Mouse (Mus musculus) hindbrain, postnatal 0 days (tissue): ENCODE results near the gene Skp2. TPM values are rescaled to one million over a fixed set of nuclear protein-coding genes. Genes with fewer than 3 reads are reported as not detected.

Experiments used
- ATAC-seq: fragments of 200-750 bp; cut with Nextera tagmentation; 2 replicates; pipeline ENCODE4 v1.8.0; 2017; ENCODE audit warnings: mild to moderate bottlenecking, moderate TSS enrichment, moderate library complexity
- DNase-seq: peaks from one replicate; pipeline ENCODE4 v3.0.0-alpha.2; 2015; ENCODE audit warnings: low spot score
- H3K27ac ChIP-seq: fragments of 300-500 bp; sonication (generic); 2 replicates; pipeline ENCODE4 v1.5.1; 2014; ENCODE audit warnings: mild to moderate bottlenecking
- H3K27me3 ChIP-seq: fragments of 300-500 bp; sonication (generic); 2 replicates; pipeline ENCODE4 v1.6.1; 2014; ENCODE audit warnings: low read length, mixed read lengths; ENCODE audit not compliant: insufficient read depth
- H3K36me3 ChIP-seq: fragments of 300-500 bp; sonication (generic); 2 replicates; pipeline ENCODE4 v1.6.1; 2014; ENCODE audit warnings: low read length, mixed read lengths; ENCODE audit not compliant: insufficient read depth
- H3K4me1 ChIP-seq: fragments of 300-500 bp; sonication (generic); 2 replicates; pipeline ENCODE4 v1.6.1; 2014; ENCODE audit warnings: antibody characterized with exemption, low read length, mixed read lengths; ENCODE audit not compliant: insufficient read depth
- H3K4me2 ChIP-seq: fragments of 300-500 bp; sonication (generic); 2 replicates; pipeline ENCODE4 v1.6.1; 2014; ENCODE audit warnings: low read depth, mild to moderate bottlenecking, low read length, moderate library complexity, mixed read lengths
- H3K4me3 ChIP-seq: fragments of 300-500 bp; sonication (generic); 2 replicates; pipeline ENCODE4 v1.5.1; 2014; ENCODE audit warnings: low read length
- H3K9ac ChIP-seq: fragments of 300-500 bp; sonication (generic); replicated peaks from 2 replicates; pipeline ENCODE4 v1.6.1; 2014; ENCODE audit warnings: mild to moderate bottlenecking, low read length, moderate library complexity, mixed read lengths
- H3K9me3 ChIP-seq: fragments of 300-500 bp; sonication (generic); 2 replicates; pipeline ENCODE4 v1.6.1; 2016; ENCODE audit warnings: low read length, mixed read lengths
- CTCF ChIP-seq: IDR thresholded peaks from 2 replicates; pipeline ENCODE4 v1.5.1; 2016; ENCODE audit warnings: antibody characterized with exemption, control low read depth, low read depth
- WGBS: fragments of 180-500 bp; shearing (Covaris S2); extraction: QIAGEN DNeasy Blood & Tissue Kit; methylation state at CpG from one replicate; pipeline ENCODE4 v1.1.7; 2014; 5-methylcytosine and 5-hydroxymethylcytosine counted together
- polyA plus RNA-seq: library from polyadenylated mRNA; unstranded; fragments of >200 nt; fragmentation: Nextera tagmentation; extraction: Ambion mirVana; gene quantifications from 2 replicates; pipeline ENCODE4 v1.2.1, GENCODE M21; 2015
- total RNA-seq: library from RNA; depleted of rRNA; stranded (reverse); fragments of >200 nt; gene quantifications from 2 replicates; pipeline ENCODE4 v1.2.3, GENCODE M21; 2014

Skp2 gene
- total and polyA plus RNA-seq, 2 experiments from 2014 or later, result 9.3 to 10.8 TPM

DNA sequence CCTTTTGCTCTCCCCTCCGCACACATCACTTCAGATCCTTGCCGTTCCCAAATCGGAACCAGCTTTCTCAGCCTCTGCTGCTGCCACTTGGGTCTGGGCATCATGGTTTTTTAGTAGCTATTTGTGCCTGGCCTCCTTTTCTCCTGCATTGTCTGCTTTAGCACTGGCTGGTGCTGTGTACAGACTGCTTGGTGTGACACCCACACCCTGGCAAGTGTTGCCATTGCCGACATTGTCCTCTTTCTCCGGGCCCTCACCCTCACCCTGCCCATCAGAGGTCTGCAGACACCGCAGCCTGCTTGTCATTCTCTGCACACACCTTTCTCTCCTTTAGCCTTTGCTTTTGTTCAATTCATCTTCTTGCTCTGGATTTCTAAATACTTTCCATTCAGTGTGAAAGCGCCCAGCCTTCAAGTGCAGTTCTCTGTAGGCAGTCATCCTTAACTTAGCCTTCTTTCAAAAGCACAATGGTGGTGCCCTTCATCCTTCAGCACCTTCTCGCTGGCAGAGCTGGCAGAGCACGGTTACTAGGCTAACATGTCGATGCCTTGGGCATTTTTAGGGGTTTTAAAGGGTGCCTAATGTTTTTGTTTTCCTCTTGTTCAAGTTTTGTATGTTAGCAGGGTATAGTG lies 54.7 kb downstream of the Skp2 start:
- H3K4me3 ChIP-seq, result no peak overlapping the region
- peaks cover 29% of the 10 kb centered on the region; the same call in 1 of the 2 replicates for H3K36me3 ChIP-seq
- H3K27ac ChIP-seq, result peak overlapping the region; percentile 64
- ATAC-seq (peak; percentile 91), DNase-seq (peak; percentile 46)
- H3K4me1 ChIP-seq, result no peaks in the 10 kb centered on the region
- TF ChIP-seq CTCF, result no peak
- H3K4me2 ChIP-seq, result no peak overlapping the region
- H3K27me3 ChIP-seq, result no peaks in the 10 kb centered on the region
- no peak overlapping the region for H3K9ac ChIP-seq
- no peaks in the 10 kb centered on the region for H3K9me3 ChIP-seq
- 69% methylated on average over 10 of the region's 10 CpGs for WGBS

DNA sequence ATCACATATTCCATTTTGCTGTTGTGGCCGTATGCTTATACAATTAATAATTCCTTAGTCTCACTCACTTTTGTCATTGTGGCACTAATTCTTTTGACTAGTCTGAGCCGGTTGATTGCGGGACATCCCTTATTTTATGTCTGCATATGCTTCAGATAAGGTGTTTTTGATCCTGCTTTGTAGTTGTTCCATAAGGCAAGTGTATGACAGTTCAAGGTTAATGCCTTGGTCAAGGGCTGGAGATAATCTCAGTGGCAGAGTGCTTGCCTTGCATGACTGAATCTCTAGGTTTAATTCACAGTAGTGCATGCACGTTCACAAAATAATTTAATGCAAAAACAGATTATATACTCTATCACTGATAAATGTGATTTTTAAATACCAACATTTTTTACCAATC lies 58.4 kb downstream of the Skp2 start:
- Histone ChIP-seq H3K4me2 (no peak overlapping the region), H3K27ac (no peak overlapping the region), H3K4me1 (no peaks in the 10 kb centered on the region), H3K9me3 (no peaks in the 10 kb centered on the region), H3K4me3 (no peak overlapping the region), H3K27me3 (no peaks in the 10 kb centered on the region), H3K9ac (no peak overlapping the region), H3K36me3 (peaks cover 25% of the 10 kb centered on the region; the same call in 1 of the 2 replicates)
- 90% methylated on average over 4 of the region's 4 CpGs for WGBS
- TF ChIP-seq CTCF, result no peak
- ATAC-seq, result no peak
- no peak for DNase-seq

DNA sequence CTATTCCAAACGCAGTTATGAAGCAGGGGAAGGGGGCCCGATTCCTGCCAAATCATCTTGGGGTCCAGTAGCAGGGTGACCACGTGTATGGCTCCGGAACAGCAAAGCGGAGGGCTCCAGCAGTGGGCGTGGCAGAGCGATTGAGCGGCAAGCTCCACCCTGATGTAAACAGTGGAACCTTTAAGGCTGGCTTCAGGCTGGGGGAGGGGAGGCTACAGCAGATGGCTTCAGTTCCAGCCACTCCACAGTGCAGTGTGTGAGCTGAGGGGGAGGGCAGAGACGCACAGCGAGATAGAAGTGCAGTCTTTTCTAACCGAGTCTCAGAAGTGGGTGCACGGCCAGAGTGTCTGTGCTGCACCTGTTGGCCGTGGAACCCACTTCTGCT lies 60.9 kb downstream of the Skp2 start:
- Histone ChIP-seq H3K4me3 (no peak overlapping the region), H3K9me3 (no peaks in the 10 kb centered on the region), H3K36me3 (peaks cover 16% of the 10 kb centered on the region; the same call in 1 of the 2 replicates), H3K27me3 (no peaks in the 10 kb centered on the region), H3K4me1 (no peaks in the 10 kb centered on the region), H3K9ac (no peak overlapping the region), H3K4me2 (0 out of 2 replicates have a peak overlapping the region, but pooled peaks have one; percentile 7), H3K27ac (no peak overlapping the region)
- TF ChIP-seq CTCF, result no peak
- peak; percentile 63 for DNase-seq
- WGBS, result 23% methylated on average over 13 of the region's 13 CpGs
- peak; percentile 87 for ATAC-seq

DNA sequence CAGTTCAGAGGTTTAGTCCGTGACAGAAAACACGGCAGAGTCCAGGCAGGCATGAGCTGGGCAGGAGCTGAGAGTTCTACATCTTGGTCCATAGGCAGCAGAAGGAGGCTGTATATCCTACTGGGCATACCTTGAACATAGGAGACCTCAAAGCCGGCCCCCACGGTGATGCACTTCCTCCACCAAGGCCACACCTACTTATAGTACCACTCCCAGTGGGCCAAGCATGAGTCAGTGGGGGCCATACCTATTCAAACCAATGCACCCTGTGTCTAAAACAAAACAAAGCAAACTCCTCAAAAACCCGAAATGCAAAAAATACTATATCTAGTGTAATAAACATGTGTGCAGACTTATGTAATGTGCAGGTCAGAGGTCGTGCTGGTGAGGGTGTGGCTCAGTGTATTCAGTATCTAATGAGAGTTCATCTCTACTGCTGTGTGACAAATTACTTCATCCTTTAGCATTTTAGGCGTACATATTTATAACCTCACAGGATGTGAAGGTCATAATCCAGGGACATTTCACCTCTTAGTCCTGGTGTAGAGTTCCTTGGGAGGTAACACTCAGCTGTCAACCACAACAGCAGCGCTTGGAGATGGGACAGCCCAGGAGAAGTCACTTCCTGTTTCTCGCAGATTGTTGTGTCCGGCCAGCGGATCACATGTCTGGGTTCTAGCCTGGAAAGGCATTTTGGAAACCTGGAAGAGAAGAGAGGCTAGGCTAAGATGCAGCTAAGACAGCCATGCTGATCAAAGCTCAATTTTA lies 61.4 kb downstream of the Skp2 start:
- Histone ChIP-seq H3K9ac (no peak overlapping the region), H3K4me3 (no peak overlapping the region), H3K27ac (no peak overlapping the region), H3K27me3 (no peaks in the 10 kb centered on the region), H3K4me2 (no peak overlapping the region), H3K4me1 (no peaks in the 10 kb centered on the region), H3K9me3 (no peaks in the 10 kb centered on the region), H3K36me3 (peaks cover 16% of the 10 kb centered on the region; the same call in 1 of the 2 replicates)
- no peak for TF ChIP-seq CTCF
- WGBS, result 76% methylated on average over 11 of the region's 11 CpGs
- DNase-seq (no peak), ATAC-seq (peak; percentile 35; the same call in 1 of the 2 replicates)

DNA sequence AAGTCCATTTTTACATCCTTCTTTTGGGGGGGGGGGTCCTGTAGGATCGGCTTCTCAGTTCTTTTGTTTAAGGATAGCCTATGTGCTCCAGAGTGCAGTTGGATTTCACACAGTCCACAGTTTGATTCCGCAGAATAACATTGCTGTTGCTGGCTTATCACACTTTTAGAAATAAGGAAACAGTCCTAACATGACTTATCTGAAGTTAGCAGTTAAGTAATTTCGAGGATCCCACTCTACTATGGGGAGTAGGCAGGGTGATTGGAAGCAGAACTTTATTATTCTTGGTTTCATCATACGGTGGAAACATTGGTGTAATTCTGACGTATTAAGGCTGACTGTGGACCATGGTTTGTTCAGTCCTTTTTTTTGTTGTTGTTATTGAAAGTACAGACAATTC lies 64.6 kb downstream of the Skp2 start:
- DNase-seq, result no peak
- Histone ChIP-seq H3K4me3 (no peak overlapping the region), H3K27me3 (no peaks in the 10 kb centered on the region), H3K27ac (no peak overlapping the region), H3K36me3 (peaks cover 8% of the 10 kb centered on the region; the same call in 1 of the 2 replicates), H3K4me1 (no peaks in the 10 kb centered on the region), H3K9ac (no peak overlapping the region), H3K9me3 (no peaks in the 10 kb centered on the region), H3K4me2 (no peak overlapping the region)
- TF ChIP-seq CTCF, result no peak
- WGBS, result 95% methylated on average over 5 of the region's 5 CpGs
- ATAC-seq, result no peak

DNA sequence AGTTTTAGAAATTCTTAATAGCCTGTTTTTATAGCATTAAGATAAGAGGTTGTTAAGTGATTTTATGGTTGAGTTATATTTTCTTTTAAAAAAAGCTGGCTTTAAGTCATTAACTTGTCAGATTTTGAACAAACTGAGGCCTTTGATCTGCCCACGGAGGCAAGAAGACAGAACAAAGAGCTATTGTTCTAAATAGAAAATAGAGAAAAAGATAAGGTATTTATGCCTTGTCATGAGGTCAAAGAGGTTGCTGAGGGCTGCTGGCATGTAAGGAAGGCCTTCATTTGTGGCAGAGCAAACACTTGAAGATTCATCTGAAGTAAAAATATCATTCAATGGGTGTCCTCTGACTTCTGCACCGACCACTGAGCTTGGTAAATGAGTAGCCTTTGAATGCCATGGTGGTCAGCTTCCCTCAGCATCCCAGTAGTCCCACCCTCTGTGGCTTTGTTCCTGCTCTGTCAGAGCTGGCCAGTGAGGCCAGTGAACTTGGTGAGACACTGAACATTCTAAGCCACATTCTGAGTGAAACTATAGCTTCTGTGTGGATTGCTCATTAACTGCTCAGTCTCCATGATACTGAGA lies 66.0 kb downstream of the Skp2 start:
- Histone ChIP-seq H3K4me3 (no peak overlapping the region), H3K27ac (no peak overlapping the region), H3K27me3 (no peaks in the 10 kb centered on the region), H3K9me3 (no peaks in the 10 kb centered on the region), H3K4me1 (no peaks in the 10 kb centered on the region), H3K4me2 (no peak overlapping the region), H3K9ac (no peak overlapping the region), H3K36me3 (peaks cover 8% of the 10 kb centered on the region; the same call in 1 of the 2 replicates)
- no peak for DNase-seq
- 7% methylated on average over 2 of the region's 2 CpGs for WGBS
- no peak for TF ChIP-seq CTCF
- no peak for ATAC-seq
